Mouse (Mus musculus): ENCODE data around the gene Pik3ip1. TPM values are rescaled to one million over a fixed set of nuclear protein-coding genes. Genes with fewer than 3 reads are reported as not detected.

The Pik3ip1 gene
- 10 to 100 TPM; 25.2 to 31.0 TPM for total RNA-seq (2021)

DNA sequence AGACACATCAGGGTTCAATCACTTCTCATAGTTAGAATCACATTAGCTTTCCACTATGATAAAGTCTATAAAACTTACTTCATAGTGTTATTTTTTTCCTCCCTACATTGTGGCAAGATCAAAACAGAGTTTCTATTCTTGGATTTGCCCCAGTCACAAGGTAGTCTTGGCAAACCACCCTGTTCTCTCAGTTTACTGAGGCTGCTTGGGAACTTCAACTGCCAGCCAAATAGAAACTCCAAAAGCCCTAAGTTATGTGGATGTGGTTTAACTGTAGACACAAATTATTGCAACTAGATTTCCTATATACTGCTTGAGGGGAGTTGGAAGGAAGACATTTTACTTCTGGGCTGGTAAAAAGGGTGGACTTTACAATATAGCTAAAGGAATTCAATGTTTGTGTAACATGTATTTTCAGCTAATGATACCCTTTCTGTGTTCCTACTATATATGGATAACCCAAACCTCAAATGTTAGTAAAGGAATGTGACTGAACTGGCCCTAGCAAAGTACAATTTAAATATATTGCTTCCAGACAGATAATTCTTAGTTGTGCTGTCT lies at the start of gene Pik3ip1:
Gene Pik3ip1, plus strand, starts transcription at position 511 of the 561 bp plus-strand sequence.
- DNase-seq = peak; percentile 64 to 77
- intact Hi-C loops (cut with DNase I) = loop anchor here (1.0 to 5.0 kb wide), 2 partner anchors 39 to 122 kb away; partner anchors contain the start of gene Rnf185

DNA sequence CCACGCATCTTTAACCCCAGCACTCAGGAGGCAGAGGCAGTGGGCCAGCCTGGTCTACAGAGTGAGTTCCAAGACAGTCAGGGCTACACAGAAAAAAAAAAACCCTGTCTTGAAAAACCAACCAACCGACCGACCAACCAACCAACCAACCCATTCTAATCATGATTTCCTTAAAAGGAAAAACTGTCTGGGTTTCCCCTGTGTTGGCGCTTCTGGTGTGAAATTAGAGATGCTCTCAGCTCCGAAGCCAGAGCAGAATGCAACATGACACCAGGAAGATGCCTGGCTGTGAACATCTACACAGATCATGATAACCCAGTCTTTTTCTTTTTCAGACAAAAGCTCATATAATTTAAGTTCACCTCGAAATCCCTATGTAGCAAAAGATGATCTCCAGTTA lies 47.3 kb upstream of the Pik3ip1 start:
- intact Hi-C loops (cut with DNase I) = no loop called here
- DNase-seq = no peak

DNA sequence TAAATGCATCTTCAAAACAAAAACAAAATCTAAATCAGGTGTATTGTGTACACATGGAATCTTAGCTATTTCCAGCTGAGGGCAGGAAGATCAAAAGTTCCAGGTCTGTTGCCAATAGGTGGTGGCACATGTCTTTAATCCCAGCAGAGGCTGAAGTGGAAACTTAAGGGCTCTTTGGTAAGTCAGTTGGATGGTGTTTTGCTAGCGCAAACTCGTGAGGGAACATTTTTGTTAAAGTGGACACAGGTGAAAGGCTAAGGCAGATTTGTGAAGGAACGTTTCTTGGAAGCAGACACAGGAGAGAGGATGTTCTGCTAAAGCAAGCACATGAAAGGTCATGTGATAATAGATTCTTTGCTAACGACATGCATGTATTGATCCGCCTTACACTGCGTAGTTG lies 46.6 kb upstream of the Pik3ip1 start:
- intact Hi-C loops (cut with DNase I) = no loop called here
- no peak for DNase-seq

DNA sequence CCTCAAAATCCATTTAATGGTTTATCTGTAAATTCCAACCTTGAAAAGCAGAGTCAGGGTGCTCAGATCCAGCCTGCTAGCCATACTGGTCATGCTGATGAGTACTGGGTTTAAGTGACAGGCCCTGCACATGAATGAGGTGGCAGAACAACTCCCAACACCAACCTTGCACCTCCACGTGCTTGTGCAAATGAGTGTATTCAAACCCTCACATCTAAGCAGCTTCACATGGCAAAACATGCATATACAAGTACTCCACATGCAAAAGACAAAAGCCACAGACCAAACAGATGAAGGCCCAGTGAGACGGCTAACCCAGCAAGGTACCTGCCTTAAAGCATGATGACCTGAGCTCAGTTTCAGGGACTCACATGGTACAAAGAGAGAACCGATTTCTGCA lies 44.3 kb upstream of the Pik3ip1 start:
- intact Hi-C loops (cut with DNase I) = no loop called here
- no peak for DNase-seq

DNA sequence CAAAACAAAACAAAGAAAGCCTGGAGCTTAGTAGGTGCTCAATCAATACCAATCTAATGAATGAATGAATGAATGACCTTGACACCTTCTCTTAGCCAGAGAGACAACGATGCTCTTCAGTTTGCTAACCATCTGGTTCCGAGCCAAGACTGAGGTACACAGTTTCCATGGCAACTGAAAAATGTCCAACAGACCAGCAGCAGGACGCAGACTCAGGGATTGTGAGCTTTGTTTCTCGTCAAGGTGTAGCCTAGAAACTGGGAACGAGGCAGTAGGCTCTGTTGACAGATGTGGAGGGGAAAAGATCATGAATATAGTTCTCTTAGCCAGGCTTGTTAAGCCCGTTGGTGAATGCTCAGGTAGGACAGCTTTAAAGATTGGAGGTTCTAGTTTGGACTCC lies 43.1 kb upstream of the Pik3ip1 start:
- intact Hi-C loops (cut with DNase I) = no loop called here
- no peak for DNase-seq

DNA sequence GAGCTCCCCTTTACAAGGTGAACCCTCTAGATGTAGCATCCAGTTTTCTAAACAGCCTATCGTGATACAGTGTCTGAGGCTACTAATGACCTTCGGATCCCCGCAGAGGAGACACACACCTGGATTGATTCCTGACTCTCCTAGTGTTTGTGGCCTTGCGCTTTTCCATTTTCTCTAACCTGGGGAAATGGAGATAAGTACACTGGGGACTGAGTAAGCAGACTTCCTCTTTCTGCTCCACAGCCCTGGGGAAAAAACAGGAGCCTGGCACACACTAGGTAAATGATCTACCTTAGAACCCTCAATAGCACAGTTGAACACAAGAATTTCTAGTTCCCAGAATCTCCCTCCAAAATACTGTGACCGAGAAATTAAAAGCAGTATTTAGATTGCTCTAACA lies 42.3 kb upstream of the Pik3ip1 start:
- intact Hi-C loops (cut with DNase I) = no loop called here
- no peak for DNase-seq

DNA sequence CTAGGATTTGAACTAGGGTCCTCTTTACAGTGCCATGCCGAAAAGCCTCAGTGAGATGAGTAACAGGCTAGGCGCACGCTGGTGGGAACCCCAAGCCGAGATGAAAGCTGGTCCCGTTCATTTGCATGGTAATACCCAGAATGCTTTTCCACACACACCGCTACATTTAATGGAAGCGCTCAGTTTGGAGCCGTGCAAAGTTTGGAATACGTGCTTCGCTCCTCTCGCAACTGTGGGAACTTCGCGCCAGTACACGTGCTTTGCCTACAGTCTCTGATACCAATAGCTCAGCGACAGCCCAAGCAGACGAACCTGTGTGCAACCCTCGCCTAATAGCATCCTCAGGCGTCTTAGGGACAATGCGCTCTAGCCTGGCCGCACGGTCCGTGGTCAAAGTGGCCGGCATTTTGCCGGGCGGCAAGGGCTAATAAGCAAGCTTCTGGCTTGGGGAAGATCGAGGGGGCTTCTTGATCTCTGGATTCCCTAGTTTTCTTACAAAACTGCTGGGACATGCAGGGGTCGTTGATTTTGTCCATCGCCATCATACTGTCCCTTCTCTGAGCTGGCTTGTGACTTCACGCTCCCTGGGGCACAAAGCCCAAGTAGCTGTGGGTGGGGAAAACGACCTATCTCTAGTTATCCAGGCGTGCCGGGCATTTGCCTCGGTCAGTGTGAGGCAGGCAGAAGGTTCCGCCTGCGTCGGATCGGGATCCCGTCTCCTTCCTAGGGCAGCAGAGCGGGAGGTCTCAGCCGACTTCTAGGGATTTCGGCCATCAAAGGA lies 41.5 kb upstream of the Pik3ip1 start, which contains the start of gene Patz1:
Gene Patz1, plus strand, starts transcription at position 354 of the 781 bp plus-strand sequence.
- intact Hi-C loops (cut with DNase I) = loop anchor here (1.0 kb wide), 1 partner anchor 22 kb away; the partner anchor contains the start of gene Drg1
- peak in 1 of 2 experiments; percentile 77 for DNase-seq

DNA sequence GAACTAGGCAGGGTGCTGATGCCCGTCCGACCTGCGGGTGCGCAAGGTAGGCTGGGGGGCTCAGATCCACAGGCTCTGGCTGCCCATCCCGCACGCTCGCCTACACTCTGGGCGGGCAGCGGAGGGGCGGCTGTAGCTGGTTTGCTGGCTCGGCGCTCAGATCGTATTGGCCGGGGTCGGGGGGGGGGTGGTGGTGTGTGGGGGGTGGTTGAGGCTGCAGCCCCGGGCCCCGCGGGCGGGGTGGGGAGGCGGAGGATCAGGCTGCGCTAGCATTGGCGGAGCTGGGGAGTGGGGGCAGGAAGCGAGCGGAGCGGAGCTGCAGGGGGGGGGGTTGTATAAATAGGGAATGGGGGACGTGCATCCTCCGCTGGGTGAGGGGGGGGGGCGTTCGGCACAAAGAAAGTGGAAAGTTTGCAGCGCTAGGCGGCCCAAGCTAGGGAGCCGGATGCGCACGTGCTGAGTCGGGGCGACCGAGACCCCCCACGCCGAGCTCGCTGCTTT lies 40.8 kb upstream of the Pik3ip1 start:
- DNase-seq = peak in 1 of 2 experiments; percentile 78

DNA sequence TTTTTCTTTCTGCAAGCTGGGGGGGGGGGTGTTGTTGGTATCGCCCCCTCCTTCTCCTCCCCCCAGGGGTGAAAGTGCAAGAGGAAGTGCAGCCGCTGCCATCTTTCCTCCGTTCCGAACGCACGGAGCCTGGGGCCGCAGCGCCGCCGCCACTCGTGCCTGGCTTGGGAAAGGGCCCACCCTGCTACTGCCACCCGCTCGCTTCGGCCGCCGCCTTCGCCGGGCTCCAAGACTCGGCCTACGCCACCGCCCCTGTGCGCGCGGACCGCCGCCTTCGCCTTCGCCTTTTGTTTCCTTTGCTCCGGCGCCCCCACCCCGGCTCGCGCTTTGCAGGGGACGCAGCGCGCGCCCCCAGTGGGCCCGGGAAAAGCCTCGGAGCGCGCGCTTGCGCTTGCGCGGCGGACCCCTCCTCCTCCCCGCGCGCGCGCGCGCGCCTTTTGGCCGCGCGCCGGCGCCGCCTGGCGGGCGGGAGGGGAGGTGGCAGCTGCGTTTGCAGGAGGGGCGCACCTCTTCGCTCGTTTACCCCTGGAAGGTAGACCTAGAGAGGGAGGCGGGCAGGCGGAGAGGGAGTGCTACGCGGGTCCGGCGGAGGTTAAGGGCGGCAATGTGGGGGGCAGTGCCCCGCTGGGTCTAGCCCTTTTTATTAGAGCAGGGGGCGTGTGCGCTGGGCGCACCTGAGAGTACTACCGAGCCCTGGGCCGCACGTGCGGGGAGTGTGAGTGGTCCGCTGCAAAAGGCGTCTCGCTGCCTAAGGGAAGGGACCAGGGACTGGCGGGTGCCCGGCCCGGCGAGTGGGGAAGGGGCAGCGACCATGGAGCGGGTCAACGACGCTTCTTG lies 40.2 kb upstream of the Pik3ip1 start:
- intact Hi-C loops (cut with DNase I) = loop anchor here (1.0 kb wide), 1 partner anchor 24 kb away; the partner anchor contains the start of gene Drg1
- peak; percentile 88 to 91 for DNase-seq

More for the DNA sequence above, 40.8 kb upstream of the Pik3ip1 start:
- intact Hi-C loops (cut with DNase I) = loop anchor here (1.0 kb wide), 1 partner anchor 23 kb away; the partner anchor contains the start of gene Drg1

DNA sequence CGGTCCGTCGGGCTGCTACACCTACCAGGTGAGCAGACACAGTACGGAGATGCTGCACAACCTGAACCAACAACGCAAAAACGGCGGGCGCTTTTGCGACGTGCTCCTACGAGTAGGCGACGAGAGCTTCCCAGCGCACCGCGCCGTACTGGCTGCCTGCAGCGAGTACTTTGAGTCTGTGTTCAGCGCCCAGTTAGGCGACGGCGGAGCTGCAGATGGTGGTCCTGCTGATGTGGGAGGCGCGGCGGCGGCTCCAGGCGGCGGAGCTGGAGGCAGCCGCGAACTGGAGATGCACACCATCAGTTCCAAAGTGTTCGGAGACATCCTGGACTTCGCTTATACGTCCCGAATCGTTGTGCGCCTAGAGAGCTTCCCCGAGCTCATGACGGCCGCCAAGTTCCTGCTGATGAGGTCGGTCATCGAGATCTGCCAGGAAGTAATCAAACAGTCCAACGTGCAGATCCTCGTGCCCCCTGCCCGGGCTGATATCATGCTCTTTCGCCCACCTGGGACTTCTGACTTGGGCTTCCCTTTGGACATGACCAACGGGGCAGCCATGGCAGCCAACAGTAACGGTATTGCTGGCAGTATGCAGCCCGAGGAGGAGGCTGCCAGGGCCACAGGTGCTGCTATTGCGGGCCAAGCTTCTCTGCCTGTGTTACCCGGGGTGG lies 39.4 kb upstream of the Pik3ip1 start:
- DNase-seq = peak; percentile 59 to 60
- intact Hi-C loops (cut with DNase I) = loop anchor here (1.0 kb wide), 1 partner anchor 40 kb away; the partner anchor contains the start of gene Pik3ip1

DNA sequence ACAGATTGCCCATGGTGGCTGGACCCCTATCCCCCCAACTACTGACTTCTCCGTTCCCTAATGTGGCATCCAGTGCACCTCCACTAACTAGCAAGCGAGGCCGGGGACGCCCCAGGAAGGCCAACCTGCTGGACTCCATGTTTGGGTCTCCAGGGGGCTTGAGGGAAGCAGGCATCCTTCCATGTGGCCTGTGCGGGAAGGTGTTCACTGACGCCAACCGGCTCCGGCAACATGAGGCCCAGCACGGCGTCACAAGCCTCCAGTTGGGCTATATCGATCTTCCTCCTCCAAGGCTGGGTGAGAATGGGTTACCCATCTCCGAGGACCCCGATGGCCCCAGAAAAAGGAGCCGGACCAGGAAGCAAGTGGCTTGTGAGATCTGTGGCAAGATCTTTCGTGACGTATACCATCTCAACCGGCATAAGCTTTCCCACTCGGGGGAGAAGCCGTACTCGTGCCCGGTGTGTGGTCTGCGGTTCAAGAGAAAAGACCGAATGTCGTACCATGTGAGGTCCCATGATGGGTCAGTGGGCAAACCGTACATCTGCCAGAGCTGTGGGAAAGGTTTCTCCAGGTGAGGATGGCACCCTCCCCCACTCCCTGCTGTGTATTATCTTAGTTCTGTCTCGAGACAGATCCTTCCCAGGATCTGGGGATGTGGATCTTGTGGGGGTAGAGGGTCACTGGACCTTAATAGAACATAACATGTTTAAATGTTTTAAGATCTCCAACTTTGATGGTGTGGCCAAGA lies 38.7 kb upstream of the Pik3ip1 start:
- intact Hi-C loops (cut with DNase I) = loop anchor here (1.0 kb wide), 1 partner anchor 39 kb away; the partner anchor contains the start of gene Pik3ip1
- peak in 1 of 2 experiments; percentile 41 for DNase-seq

DNA sequence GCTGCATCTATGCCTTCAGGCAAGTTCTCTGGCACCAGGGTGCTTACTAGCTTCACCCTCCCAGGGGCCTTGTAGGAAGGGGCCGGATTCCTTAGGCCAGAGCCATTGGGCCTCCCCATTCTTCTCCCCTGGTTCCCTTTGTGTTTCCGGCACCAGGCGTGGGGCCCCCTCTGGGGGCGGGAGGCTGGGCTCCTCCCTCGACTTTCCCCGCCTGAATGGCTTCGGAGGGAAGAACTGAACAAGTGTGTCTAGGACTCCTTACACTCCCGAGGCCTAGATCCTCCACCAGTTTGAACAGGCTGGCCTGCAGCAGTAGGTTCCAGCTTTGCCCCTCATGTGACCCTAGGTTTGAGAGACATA lies 38.2 kb upstream of the Pik3ip1 start:
- intact Hi-C loops (cut with DNase I) = no loop called here
- DNase-seq = peak; percentile 60 to 63

DNA sequence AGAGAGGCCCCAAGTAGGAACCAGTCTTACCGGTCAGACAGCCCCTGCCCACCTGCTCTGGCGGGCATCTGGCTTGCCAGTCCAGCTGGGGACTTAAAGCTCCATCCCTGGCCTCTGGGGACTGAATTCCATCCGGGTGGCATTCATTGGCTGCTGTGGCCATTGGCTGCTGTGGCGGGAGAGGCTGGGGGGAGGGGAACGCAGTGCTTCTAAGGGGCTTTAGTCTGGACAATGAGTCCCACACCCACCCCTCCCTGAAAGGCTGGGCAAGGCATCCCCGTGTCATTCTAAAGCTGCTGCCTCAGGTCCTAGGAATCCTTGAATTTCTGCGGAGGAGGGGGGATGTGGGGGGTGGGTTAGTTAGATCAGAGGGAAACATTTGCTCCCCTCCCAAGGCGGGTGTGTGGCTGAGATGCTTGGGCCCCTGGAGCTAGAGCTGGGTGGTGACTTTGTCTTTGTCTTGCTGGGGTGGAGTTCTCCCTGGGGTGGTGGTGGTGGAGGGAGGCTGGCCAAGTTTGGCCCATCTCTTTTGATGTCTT lies 37.4 kb upstream of the Pik3ip1 start:
- intact Hi-C loops (cut with DNase I) = no loop called here
- peak; percentile 34 to 45 for DNase-seq

DNA sequence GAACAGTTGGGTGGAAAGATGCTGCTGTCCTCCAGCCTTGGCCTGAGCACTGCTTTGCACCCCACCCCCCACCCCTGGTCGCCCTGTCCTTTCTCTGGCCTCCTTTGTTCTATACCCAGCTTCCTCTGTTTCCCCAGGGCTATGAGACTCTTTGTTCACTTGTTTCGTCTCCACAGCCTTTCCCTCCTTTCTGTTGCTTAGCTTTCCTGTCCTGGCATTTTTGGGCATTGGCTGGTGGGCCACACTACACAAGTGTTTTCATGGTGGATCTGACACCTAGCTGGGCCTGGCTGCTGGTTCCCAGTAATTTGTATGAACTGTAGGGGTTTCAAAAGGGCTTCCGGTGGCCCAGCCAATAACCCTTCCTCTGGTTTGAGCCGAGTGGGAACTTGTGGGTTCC lies 36.8 kb upstream of the Pik3ip1 start:
- intact Hi-C loops (cut with DNase I) = no loop called here

DNA sequence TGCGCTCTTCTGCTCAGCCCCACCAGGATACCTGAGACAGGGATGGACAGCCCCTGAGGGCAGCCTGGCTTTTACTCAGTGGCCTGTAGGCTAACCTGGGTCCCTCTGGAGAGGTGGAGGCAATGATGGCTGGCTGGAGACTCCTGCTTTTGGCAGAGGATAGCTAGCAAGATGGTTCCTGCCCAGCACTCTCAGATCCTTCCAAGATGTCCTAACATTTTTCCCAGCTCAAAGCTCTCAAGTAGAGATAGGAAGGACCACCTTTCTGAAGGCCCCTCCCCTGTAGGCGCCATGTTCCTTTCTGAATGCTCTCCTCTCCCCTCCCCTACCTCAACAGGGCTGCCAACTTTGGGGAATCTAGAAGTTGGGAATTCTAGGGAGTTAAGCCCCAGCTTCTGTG lies 35.6 kb upstream of the Pik3ip1 start:
- intact Hi-C loops (cut with DNase I) = no loop called here
- DNase-seq = no peak

More for the DNA sequence above, 36.8 kb upstream of the Pik3ip1 start:
- no peak for DNase-seq

DNA sequence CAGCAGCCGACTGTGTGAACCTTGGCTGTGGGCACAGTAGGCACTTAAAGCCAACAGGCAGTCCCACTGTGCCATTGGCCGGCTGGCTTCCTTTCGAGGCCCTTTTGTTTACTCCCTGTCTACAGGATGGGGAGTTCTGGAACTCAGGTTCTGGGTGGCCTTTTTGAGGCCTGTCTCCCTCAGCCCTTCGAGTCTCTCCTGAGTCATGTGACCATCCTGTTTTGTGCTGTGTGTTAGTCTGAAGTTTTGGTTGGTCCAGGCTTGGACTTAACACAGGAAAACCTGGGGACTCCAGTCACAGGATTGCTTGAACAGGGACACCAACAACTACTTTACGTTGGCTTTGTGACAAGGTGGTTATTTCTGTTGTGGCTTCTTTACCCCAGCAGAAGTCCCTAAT lies 34.1 kb upstream of the Pik3ip1 start:
- intact Hi-C loops (cut with DNase I) = no loop called here

DNA sequence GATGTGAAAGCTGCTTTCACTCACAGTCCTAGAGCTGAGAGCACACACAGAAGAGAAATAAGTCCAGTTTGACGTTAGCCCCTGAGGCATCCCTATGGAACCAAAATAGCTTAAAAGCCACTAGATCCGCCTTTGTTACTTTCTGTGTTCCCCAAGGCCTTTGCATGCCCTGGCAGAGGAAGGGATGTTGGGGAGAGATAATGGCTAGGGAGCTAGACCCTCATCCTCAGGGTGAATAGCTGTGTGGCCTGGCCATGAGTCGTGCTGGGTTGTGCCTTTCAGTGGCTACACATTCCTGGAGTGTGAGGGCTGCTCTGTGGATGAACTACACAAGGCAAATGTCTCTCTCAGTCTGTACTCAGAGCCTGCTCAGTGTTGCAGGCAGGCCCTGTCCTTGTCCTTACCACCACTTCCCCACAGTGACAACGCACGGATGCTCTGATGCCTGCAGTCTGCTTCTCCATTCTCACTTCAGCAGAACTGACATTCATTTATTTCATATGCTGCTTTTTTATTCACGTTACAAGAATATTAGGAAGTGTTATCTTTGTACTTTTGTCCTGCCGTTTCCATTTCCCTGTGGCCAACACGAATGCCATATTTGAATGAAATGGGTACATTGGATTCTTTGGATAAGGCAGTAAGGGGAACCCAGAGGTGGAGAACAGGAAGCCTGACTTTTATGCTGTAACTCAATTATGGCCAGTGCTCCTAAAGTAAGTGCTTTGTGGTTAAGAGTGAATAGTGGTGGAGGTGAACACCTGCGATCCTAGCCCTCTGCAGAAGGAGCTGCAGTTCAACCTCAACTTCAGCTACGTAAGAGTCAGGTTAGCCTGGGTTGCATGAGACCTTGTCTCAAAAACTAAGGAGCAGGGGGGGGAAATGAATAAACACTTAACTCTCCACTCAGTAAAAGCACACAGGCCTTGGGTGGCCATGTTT lies 32.1 kb upstream of the Pik3ip1 start:
- no peak for DNase-seq
- intact Hi-C loops (cut with DNase I) = no loop called here

More for the DNA sequence above, 34.1 kb upstream of the Pik3ip1 start:
- no peak for DNase-seq

DNA sequence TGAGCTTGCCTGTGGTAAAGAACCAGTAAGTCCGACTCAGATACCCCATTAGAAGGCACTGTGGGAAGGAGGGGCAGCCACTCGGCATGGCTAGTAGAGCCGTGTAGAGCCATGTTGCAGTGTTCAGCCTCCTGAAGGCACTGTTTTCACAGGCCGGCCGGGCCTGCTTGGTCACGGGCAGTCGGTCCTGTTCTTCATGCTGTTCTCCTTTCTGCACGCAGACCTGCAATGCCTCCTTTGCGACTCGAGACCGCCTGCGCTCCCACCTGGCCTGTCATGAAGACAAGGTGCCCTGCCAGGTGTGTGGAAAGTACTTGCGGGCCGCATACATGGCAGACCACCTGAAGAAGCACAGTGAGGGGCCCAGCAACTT lies 31.4 kb upstream of the Pik3ip1 start:
- no peak for DNase-seq
- intact Hi-C loops (cut with DNase I) = no loop called here
